Mouse (Mus musculus): ENCODE measurements at regions not wholly inside any gene's neighbourhood (a gene's known extent, or its start where the extent isn't known, plus 50 kb on each side); places are given as distances from the start of the nearest gene placed in this dataset.

- DNase-seq (ENCODE audit: low spot score in 2 of 2): no peak
These were observed 80.3 kb upstream of the Agap1 start for GRCm38 (mm10) chr1:89374271-89374670.

GRCm38 (mm10) chr1:89382021-89382420 is 72.6 kb upstream of the Agap1 start:
- no peak for DNase-seq (ENCODE audit: low spot score in 2 of 2)

- DNase-seq (ENCODE audit: low spot score in 2 of 2): no peak
These were observed 69.5 kb upstream of the Agap1 start for GRCm38 (mm10) chr1:89385111-89385510.

- DNase-seq (ENCODE audit: low spot score in 2 of 2): no peak
These were observed 61.9 kb upstream of the Agap1 start for GRCm38 (mm10) chr1:89392711-89393110.

GRCm38 (mm10) chr1:89394471-89394870 is 60.1 kb upstream of the Agap1 start:
- DNase-seq (ENCODE audit: low spot score in 2 of 2): no peak

GRCm38 (mm10) chr1:89400734-89401202 is 53.8 kb upstream of the Agap1 start:
- peak; percentile 19 to 39 for DNase-seq (ENCODE audit: low spot score in 2 of 2)

GRCm38 (mm10) chr1:89402513-89403210 is 51.9 kb upstream of the Agap1 start:
- DNase-seq (ENCODE audit: low spot score in 2 of 2): no peak

GRCm38 (mm10) chr1:89403551-89404050 is 51.0 kb upstream of the Agap1 start:
- no peak for DNase-seq (ENCODE audit: low spot score in 2 of 2)
